Mouse (Mus musculus) hindbrain, postnatal 0 days (tissue): ENCODE results near the gene Fxyd5. TPM values are rescaled to one million over a fixed set of nuclear protein-coding genes. Genes with fewer than 3 reads are reported as not detected.

Source experiments
- ATAC-seq: fragments of 200-750 bp; cut with Nextera tagmentation; 2 replicates; pipeline ENCODE4 v1.8.0; 2017; ENCODE audit warnings: mild to moderate bottlenecking, moderate TSS enrichment, moderate library complexity
- DNase-seq: peaks from one replicate; pipeline ENCODE4 v3.0.0-alpha.2; 2015; ENCODE audit warnings: low spot score
- H3K27ac ChIP-seq: fragments of 300-500 bp; sonication (generic); 2 replicates; pipeline ENCODE4 v1.5.1; 2014; ENCODE audit warnings: mild to moderate bottlenecking
- H3K27me3 ChIP-seq: fragments of 300-500 bp; sonication (generic); 2 replicates; pipeline ENCODE4 v1.6.1; 2014; ENCODE audit warnings: low read length, mixed read lengths; ENCODE audit not compliant: insufficient read depth
- H3K36me3 ChIP-seq: fragments of 300-500 bp; sonication (generic); 2 replicates; pipeline ENCODE4 v1.6.1; 2014; ENCODE audit warnings: low read length, mixed read lengths; ENCODE audit not compliant: insufficient read depth
- H3K4me1 ChIP-seq: fragments of 300-500 bp; sonication (generic); 2 replicates; pipeline ENCODE4 v1.6.1; 2014; ENCODE audit warnings: antibody characterized with exemption, low read length, mixed read lengths; ENCODE audit not compliant: insufficient read depth
- H3K4me2 ChIP-seq: fragments of 300-500 bp; sonication (generic); 2 replicates; pipeline ENCODE4 v1.6.1; 2014; ENCODE audit warnings: low read depth, mild to moderate bottlenecking, low read length, moderate library complexity, mixed read lengths
- H3K4me3 ChIP-seq: fragments of 300-500 bp; sonication (generic); 2 replicates; pipeline ENCODE4 v1.5.1; 2014; ENCODE audit warnings: low read length
- H3K9ac ChIP-seq: fragments of 300-500 bp; sonication (generic); replicated peaks from 2 replicates; pipeline ENCODE4 v1.6.1; 2014; ENCODE audit warnings: mild to moderate bottlenecking, low read length, moderate library complexity, mixed read lengths
- H3K9me3 ChIP-seq: fragments of 300-500 bp; sonication (generic); 2 replicates; pipeline ENCODE4 v1.6.1; 2016; ENCODE audit warnings: low read length, mixed read lengths
- CTCF ChIP-seq: IDR thresholded peaks from 2 replicates; pipeline ENCODE4 v1.5.1; 2016; ENCODE audit warnings: antibody characterized with exemption, control low read depth, low read depth
- WGBS: fragments of 180-500 bp; shearing (Covaris S2); extraction: QIAGEN DNeasy Blood & Tissue Kit; methylation state at CpG from one replicate; pipeline ENCODE4 v1.1.7; 2014; 5-methylcytosine and 5-hydroxymethylcytosine counted together
- polyA plus RNA-seq: library from polyadenylated mRNA; unstranded; fragments of >200 nt; fragmentation: Nextera tagmentation; extraction: Ambion mirVana; gene quantifications from 2 replicates; pipeline ENCODE4 v1.2.1, GENCODE M21; 2015
- total RNA-seq: library from RNA; depleted of rRNA; stranded (reverse); fragments of >200 nt; gene quantifications from 2 replicates; pipeline ENCODE4 v1.2.3, GENCODE M21; 2014

Fxyd5 gene
- total and polyA plus RNA-seq, 2 experiments from 2014 or later: 22.1 to 35.3 TPM

DNA sequence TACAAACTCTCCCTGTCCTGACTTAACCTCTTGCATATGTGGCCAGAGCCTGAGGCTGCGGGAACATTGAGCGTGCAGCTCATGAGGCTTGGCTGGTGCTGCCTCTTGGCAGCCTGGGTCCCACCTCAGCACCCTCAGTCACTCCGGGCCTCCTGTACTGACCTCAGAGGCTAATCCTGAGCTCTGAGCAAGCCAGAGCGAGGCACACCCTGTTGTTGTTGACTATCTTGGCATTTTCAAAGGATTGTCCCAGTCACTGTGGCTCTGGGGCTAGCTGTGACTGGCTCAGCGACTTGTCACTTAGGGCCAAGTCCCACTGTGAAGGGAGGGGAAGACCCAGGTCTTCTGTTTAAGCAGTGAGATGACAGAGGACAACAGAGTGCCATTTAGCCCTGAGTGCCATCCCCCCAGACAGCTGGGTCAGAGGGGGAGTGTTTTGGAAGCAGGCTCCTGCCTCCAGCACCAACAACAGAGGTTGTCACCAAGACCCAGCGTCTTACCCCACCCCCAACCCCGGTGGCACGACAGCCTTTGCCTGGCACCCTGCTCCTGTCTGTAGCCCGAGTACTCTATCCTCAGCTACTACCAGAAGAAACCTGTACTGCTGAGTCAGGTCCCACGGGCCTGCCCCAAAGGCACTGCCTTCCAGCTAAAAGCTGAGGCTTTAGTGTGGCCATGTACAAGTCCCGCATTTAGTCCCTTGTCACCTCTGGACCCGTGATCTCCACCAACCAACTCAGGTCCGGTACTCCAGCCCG is 40.7 kb upstream of the Fxyd5 start:
- Histone ChIP-seq H3K27ac (peak overlapping the region; percentile 11; the same call in 1 of the 2 replicates), H3K27me3 (no peaks in the 10 kb centered on the region), H3K4me2 (no peak overlapping the region), H3K4me1 (no peaks in the 10 kb centered on the region), H3K4me3 (no peak overlapping the region), H3K9ac (no peak overlapping the region), H3K9me3 (no peaks in the 10 kb centered on the region), H3K36me3 (no peaks in the 10 kb centered on the region)
- WGBS: 50% methylated on average over 14 of the region's 14 CpGs
- peak; percentile 55 for DNase-seq
- no peak for TF ChIP-seq CTCF
- peak; percentile 77 for ATAC-seq

DNA sequence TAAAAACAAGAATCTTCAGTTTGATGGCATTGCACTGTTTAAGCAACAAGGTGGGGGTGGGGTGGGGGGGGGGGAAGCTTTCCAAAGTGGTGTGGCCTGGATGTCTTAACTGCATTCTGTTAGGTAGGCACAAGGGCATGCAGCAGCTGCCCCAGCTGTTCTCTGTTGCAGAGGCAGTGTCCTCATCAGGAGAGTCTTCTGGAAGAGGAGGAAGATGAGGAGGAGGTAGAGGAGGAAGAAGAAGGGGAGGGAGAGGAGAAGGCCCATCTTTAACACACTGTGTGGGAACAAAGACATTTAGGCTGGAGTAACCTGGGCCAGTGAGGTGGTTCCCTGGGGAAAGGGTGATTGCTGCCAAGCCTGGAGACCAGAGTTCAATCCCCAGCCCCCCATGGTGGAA is 39.8 kb upstream of the Fxyd5 start:
- Histone ChIP-seq H3K4me3 (no peak overlapping the region), H3K9me3 (no peaks in the 10 kb centered on the region), H3K4me2 (no peak overlapping the region), H3K4me1 (no peaks in the 10 kb centered on the region), H3K27me3 (no peaks in the 10 kb centered on the region), H3K9ac (no peak overlapping the region), H3K36me3 (no peaks in the 10 kb centered on the region), H3K27ac (no peak overlapping the region)
- no peak for ATAC-seq
- no peak for DNase-seq
- no peak for TF ChIP-seq CTCF

DNA sequence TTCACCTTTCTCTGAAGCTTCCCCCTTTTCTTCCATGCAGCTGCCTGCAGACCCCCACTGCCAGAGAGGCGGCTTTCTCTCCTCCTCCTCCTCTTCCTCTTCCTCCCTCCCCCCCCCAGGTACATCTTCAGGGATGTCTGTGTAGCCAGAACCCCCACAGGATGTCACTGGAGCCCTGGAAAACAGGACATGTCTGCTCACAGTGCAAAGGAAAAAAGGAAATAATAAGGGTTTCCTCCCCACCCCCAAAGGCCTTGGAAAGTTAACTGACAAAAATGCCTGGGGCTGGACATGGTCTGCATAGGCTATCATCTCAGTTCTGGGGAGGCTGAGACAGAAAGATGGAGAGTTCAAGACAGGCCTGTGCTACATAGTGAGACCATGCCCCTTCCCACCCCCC is 38.8 kb upstream of the Fxyd5 start:
- Histone ChIP-seq H3K27me3 (no peaks in the 10 kb centered on the region), H3K9ac (no peak overlapping the region), H3K27ac (no peak overlapping the region), H3K9me3 (no peaks in the 10 kb centered on the region), H3K4me2 (no peak overlapping the region), H3K4me3 (no peak overlapping the region), H3K4me1 (no peaks in the 10 kb centered on the region), H3K36me3 (no peaks in the 10 kb centered on the region)
- no peak for DNase-seq
- WGBS: 35% methylated on average over 1 of the region's 1 CpGs
- no peak for ATAC-seq
- TF ChIP-seq CTCF: no peak

DNA sequence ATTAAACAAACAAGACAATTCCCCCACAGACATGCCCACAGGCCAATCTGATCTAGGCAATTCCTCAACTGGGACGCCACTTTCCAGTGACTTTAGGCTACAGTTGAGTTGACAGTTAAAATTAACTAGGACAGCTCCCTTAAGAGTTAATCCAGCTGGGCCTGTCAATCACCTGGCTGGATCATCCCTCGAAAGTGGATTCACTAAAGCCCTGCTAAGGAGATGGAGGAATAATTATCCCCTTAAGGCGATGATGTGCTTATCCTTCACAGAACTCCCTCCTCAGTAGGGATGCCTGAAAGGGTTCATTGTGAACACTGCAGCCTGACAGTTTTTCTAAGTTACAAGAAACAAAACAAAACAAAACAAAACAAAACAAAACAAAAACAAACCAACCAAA is 38.3 kb upstream of the Fxyd5 start:
- Histone ChIP-seq H3K4me1 (no peaks in the 10 kb centered on the region), H3K9me3 (no peaks in the 10 kb centered on the region), H3K27me3 (no peaks in the 10 kb centered on the region), H3K4me3 (no peak overlapping the region), H3K27ac (no peak overlapping the region), H3K4me2 (no peak overlapping the region), H3K36me3 (no peaks in the 10 kb centered on the region), H3K9ac (no peak overlapping the region)
- no peak for DNase-seq
- WGBS: 54% methylated on average over 3 of the region's 3 CpGs
- no peak for ATAC-seq
- no peak for TF ChIP-seq CTCF

DNA sequence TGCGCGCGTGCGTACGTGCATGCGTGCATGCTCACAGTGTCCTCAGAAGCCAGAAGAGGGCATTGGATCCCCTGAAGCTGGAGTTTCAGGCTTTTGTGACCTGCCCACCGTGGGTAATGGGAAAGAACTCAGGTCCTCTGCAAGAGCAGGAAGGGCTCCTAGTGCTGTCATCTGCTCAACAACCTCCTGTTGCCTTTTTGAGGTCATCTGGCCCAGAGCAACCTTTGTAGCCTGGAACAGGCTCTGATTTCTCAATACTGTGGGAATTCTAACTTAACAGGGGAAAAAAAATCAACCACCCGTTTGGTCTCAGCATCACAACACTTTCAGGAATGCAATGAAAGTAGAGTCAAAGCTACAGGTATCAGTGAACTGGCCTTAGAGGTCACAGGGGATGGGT is 37.4 kb upstream of the Fxyd5 start:
- Histone ChIP-seq H3K4me3 (no peak overlapping the region), H3K27ac (no peak overlapping the region), H3K4me1 (no peaks in the 10 kb centered on the region), H3K9me3 (no peaks in the 10 kb centered on the region), H3K27me3 (no peaks in the 10 kb centered on the region), H3K9ac (no peak overlapping the region), H3K36me3 (no peaks in the 10 kb centered on the region), H3K4me2 (no peak overlapping the region)
- ATAC-seq (no peak), DNase-seq (no peak)
- no peak for TF ChIP-seq CTCF
- WGBS: 84% methylated on average over 8 of the region's 8 CpGs

DNA sequence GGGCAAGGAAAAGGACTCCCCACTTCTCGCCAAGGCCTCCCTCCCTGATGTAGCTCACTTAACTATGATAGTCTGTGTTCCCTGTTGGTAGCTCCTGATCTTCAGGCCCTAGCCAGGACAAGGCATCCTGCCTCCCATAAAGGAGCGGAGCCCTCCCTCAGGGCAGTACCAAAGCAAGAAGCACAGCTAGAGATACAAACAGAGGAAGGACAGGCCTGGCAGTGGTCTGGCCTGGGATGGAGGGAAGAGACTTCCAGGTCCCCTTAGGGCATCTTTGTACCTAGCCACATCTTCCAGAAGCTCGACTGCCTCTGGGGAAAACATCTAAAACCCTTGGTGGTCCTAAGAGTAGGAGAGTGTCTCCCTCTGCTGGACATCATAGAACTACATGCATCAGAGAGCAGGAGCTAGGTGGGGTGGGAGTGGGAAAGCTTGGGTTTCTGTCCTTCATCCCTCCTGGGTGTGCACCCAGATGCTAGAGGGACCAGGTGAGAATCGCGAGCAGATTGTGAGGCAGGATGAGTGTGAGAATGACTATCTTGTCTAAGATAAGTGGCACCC is 35.7 kb upstream of the Fxyd5 start:
- DNase-seq (peak; percentile 86), ATAC-seq (peak; percentile 58)
- no peak overlapping the region for H3K4me3 ChIP-seq
- 44% methylated on average over 5 of the region's 5 CpGs for WGBS
- no peaks in the 10 kb centered on the region for H3K36me3 ChIP-seq
- peak; percentile 89 for TF ChIP-seq CTCF
- no peaks in the 10 kb centered on the region for H3K27me3 ChIP-seq
- H3K9ac ChIP-seq: no peak overlapping the region
- H3K4me2 ChIP-seq: no peak overlapping the region
- H3K27ac ChIP-seq: no peak overlapping the region
- no peaks in the 10 kb centered on the region for H3K4me1 ChIP-seq
- no peaks in the 10 kb centered on the region for H3K9me3 ChIP-seq

DNA sequence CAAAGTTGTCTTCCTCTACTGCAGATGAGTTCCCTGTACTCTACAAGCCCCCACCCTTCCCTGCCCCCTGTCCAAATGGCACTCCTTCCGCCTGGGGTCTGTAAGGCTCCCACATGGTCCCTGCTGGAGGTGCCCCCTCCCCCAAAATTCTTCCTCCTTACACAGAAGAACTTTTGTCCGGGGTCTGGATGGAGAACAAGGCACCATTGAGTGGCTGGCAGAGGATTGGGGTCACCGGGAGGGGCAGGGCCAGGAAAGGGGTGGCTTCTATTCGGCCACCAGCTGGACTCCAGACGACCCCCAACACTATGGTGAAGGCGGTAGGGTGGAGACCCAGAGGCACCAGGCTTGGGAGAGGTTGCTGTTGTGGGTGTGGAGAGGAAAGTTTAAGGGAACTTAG is 35.2 kb upstream of the Fxyd5 start:
- Histone ChIP-seq H3K27ac (no peak overlapping the region), H3K4me1 (no peaks in the 10 kb centered on the region), H3K9ac (no peak overlapping the region), H3K4me2 (no peak overlapping the region), H3K4me3 (no peak overlapping the region), H3K36me3 (no peaks in the 10 kb centered on the region), H3K27me3 (no peaks in the 10 kb centered on the region), H3K9me3 (no peaks in the 10 kb centered on the region)
- no peak for TF ChIP-seq CTCF
- 37% methylated on average over 6 of the region's 6 CpGs for WGBS
- DNase-seq (peak; percentile 36), ATAC-seq (peak; percentile 79)
